Mouse (Mus musculus) ZHBTc4 (cell line): ENCODE data around the gene Ubtd1.
A peak's percentile ranks its signal among the peaks of the same experiment; 100 is the strongest.
"Not testable (repeated sequence)": the region's sequence is repeated elsewhere in the genome, so short reads cannot be mapped to it uniquely, and the experiment has no call there.

Experiments used
- DNase-seq: peaks from one replicate; pipeline ENCODE4 v3.0.0-alpha.2; 2011; ENCODE audit warnings: low read depth, low spot score

Gene Ubtd1

DNA sequence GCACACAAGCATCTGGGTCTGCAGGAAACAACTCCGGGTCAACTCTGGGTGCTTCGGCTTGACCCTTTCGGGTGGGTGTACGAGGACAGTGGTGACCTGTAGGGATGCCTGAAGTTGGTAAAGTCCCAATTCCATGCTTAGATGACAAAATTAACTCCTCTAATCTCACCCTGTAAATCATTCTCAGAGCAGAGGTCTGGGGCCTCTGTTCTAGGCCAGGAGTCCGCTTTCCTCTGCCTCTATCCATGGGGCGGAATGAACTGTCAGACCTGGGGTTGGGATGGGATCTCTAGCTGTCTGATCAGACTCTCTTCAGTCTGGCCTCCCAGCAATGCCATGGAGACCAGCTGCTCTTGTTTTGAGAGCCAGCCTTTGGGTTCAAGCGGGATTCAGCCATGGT, 79.9 kb downstream of the Ubtd1 start:
- DNase-seq = no peak

- peak; percentile 25 for DNase-seq
These were observed 87.1 kb downstream of the Ubtd1 start for GRCm38 (mm10) chr19:42068441-42069240.

- DNase-seq = no peak
These were observed 87.6 kb downstream of the Ubtd1 start for GRCm38 (mm10) chr19:42069241-42069525.

- DNase-seq = peak; percentile 59
These were observed 89.7 kb downstream of the Ubtd1 start for GRCm38 (mm10) chr19:42071221-42071620.

- no peak for DNase-seq
These were observed 90.5 kb downstream of the Ubtd1 start for GRCm38 (mm10) chr19:42071886-42072608.

- DNase-seq = peak; percentile 48
These were observed 91.2 kb downstream of the Ubtd1 start for GRCm38 (mm10) chr19:42072802-42073201.

DNA sequence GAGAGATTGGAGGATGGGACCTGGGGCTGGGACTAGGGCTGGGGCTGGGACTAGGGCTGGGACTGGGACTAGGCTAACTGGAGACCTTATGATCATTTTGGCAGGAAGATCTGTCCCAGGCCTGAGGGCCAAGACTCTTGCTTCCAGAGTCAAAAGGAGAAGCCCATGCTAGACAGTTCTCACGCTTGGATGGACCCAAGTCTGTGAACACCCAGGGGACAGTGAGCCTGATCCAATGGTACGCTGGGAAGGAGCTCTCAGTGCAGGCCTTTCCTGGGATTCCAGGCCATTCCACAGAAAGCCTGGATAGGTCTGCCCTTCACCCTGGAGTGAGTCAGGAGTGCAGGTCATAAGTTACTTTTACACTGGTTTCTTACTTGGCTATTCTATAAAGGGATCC, 93.5 kb downstream of the Ubtd1 start:
- DNase-seq = no peak

DNA sequence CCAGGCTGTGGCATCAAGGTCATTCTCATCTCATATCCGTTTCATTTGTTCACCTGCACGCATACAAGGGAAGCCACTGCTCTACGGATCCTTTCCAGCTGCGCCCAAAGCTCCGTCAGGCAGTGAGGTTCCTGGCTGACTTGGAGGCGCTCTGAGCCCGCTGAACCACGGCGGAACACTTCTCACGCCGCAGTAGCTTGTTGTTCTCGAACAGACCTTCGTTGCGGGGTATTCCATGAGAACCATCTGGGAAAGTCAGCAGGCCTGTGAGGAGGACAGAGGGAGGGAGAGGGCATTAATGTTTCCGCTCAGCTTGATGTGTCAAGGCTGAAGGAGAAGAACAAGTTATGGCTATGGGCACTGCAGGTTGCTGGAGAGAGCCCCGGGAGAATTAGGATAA, 94.4 kb downstream of the Ubtd1 start:
- peak; percentile 29 for DNase-seq

DNA sequence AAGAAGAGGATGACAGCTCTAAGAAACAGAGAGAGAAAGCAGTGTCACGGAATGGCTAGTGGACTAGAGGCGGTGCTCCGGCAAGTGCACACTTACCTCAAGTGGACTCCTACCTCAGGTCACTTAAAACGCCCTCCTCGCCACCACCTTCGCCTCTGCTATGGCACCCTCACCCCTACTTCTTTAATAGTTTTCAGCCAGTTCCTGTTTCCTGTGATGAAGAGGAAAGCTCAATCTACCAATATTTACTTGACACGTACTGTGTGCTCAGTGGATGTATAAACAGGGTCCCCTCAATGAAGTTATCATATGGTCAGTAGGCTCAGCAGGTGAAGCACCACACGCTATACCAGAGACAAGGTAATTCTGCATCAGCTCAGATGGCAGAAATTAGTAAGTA, 97.0 kb downstream of the Ubtd1 start:
- DNase-seq = no peak

DNA sequence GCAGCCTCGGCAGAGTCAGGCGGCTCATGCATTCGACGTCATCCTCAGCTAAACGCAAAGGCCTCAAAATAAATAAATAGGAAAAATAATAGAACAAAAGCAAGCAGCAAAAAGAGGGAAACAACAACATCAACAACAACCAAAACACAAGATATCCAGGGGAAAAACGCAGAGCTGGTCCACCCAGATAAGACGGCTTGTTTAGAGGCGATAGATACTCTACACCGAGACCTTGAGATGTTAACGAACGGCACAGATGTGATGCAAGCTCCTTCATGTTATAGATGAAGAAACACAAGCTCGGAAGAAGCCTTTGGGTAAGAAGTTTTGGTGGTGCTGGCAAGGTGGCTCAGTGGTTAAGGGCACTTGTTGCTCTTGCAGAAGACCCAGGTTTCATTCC, 97.4 kb downstream of the Ubtd1 start:
- DNase-seq = no peak

DNA sequence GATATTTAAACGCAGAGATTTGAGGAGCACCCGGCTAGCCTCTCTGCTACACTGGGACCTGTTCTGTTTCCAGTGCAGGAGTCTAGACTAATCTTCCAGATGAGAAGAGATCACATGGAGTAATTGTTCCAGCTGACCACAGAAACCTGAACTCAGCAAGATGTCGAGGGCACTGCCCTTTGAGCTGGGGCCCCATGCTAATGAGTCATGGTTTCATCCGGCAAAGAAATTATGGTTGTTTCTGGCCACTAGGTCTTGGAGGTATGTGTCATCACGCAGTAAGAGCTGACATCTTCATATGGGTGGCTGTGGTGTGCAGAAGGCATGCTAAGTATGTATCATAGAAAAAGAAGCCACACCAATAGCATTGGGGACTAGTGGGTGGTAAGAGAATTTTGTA, 98.4 kb downstream of the Ubtd1 start:
- no peak for DNase-seq

DNA sequence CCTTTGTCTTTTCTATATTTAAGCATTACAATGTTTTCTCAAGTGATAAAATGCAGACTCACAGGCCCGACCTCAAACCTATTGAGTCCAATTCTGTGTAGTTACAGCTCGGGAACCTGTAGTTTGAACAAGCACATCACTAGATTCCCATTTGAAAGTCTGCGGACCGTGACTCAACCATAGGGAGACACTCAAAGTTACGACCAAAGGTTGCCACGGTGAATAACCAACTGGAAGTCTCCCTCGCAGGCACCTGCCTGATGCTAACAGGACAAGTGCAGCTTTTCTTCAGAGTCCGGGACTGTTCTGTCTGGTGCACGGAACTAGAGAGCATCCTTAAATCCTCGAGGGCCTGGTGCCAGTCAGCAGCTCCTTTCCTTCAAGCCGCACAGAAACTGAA, 98.9 kb downstream of the Ubtd1 start:
- no peak for DNase-seq

GRCm38 (mm10) chr19:42081613-42082012, 100.0 kb downstream of the Ubtd1 start:
- not testable (repeated sequence) for DNase-seq
